Mouse (Mus musculus) heart, postnatal 0 days (tissue): ENCODE results near the gene Tmem120a. TPM values are rescaled to one million over a fixed set of nuclear protein-coding genes. Genes with fewer than 3 reads are reported as not detected.

Experiments
- ATAC-seq: fragments of 200-750 bp; cut with Nextera tagmentation; 2 replicates; pipeline ENCODE4 v1.8.0; 2017; ENCODE audit warnings: low read depth, moderate number of reproducible peaks, moderate library complexity; ENCODE audit not compliant: insufficient read depth
- DNase-seq: peaks from one replicate; pipeline ENCODE4 v3.0.0-alpha.2; 2016; ENCODE audit warnings: low spot score
- H3K27ac ChIP-seq: fragments of 300-500 bp; sonication (generic); 2 replicates; pipeline ENCODE4 v1.5.1; 2014; ENCODE audit warnings: low read depth, mild to moderate bottlenecking
- H3K27me3 ChIP-seq: fragments of 300-500 bp; sonication (generic); 2 replicates; pipeline ENCODE4 v1.6.1; 2014; ENCODE audit warnings: low read length, mixed read lengths; ENCODE audit not compliant: control insufficient read depth, insufficient read depth
- H3K36me3 ChIP-seq: fragments of 300-500 bp; sonication (generic); replicated peaks from 2 replicates; pipeline ENCODE4 v1.6.1; 2014; ENCODE audit warnings: low read length, mixed read lengths; ENCODE audit not compliant: control insufficient read depth, insufficient read depth
- H3K4me1 ChIP-seq: fragments of 300-500 bp; sonication (generic); 2 replicates; pipeline ENCODE4 v1.6.1; 2014; ENCODE audit warnings: antibody characterized with exemption; ENCODE audit not compliant: control insufficient read depth, insufficient read depth
- H3K4me2 ChIP-seq: fragments of 300-500 bp; sonication (generic); 2 replicates; pipeline ENCODE4 v1.6.1; 2014; ENCODE audit warnings: low read depth, mild to moderate bottlenecking, low read length, moderate library complexity
- H3K4me3 ChIP-seq: fragments of 300-500 bp; sonication (generic); 2 replicates; pipeline ENCODE4 v1.5.1; 2014; ENCODE audit warnings: low read depth, low read length
- H3K9ac ChIP-seq: fragments of 300-500 bp; sonication (generic); replicated peaks from 2 replicates; pipeline ENCODE4 v1.6.1; 2014; ENCODE audit warnings: low read depth, low read length, mixed read lengths
- H3K9me3 ChIP-seq: fragments of 300-500 bp; sonication (generic); replicated peaks from 2 replicates; pipeline ENCODE4 v1.6.1; 2016; ENCODE audit warnings: low read length; ENCODE audit not compliant: control insufficient read depth
- CTCF ChIP-seq: IDR thresholded peaks from 2 replicates; pipeline ENCODE4 v1.5.1; 2016; ENCODE audit warnings: antibody characterized with exemption, control low read depth, low read depth
- EP300 ChIP-seq: IDR thresholded peaks from 2 replicates; pipeline ENCODE4 v1.6.1; 2016; ENCODE audit warnings: antibody characterized with exemption, low read depth
- WGBS: fragments of 180-500 bp; shearing (Covaris S2); extraction: QIAGEN DNeasy Blood & Tissue Kit; methylation state at CpG from one replicate; pipeline ENCODE4 v1.1.7; 2014; 5-methylcytosine and 5-hydroxymethylcytosine counted together
- polyA plus RNA-seq: library from polyadenylated mRNA; unstranded; fragments of >200 nt; fragmentation: Nextera tagmentation; extraction: Ambion mirVana; gene quantifications from 2 replicates; pipeline ENCODE4 v1.2.1, GENCODE M21; 2015
- total RNA-seq: library from RNA; depleted of rRNA; stranded (reverse); fragments of >200 nt; gene quantifications from 2 replicates; pipeline ENCODE4 v1.2.3, GENCODE M21; 2014; ENCODE audit warnings: low replicate concordance

Tmem120a gene
- total and polyA plus RNA-seq, 2 experiments from 2014 or later, result 25.6 to 34.2 TPM

GRCm38 (mm10) chr5:135776546-135776945, 32.3 kb upstream of the Tmem120a start:
- DNase-seq (no peak), ATAC-seq (no peak)
- WGBS, result 81% methylated on average over 4 of the region's 4 CpGs
- H3K4me1 ChIP-seq, result peaks cover 26% of the 10 kb centered on the region
- H3K9ac ChIP-seq, result no peak overlapping the region
- no peak overlapping the region for H3K4me3 ChIP-seq
- H3K27ac ChIP-seq, result no peak overlapping the region
- H3K9me3 ChIP-seq, result no peaks in the 10 kb centered on the region
- H3K36me3 ChIP-seq, result no peaks in the 10 kb centered on the region
- no peak for TF ChIP-seq CTCF
- TF ChIP-seq EP300, result no peak
- H3K4me2 ChIP-seq, result no peak overlapping the region
- no peaks in the 10 kb centered on the region for H3K27me3 ChIP-seq

- H3K4me1 ChIP-seq, result 0 out of 2 replicates have a peak, but pooled peaks cover 2% of the 10 kb centered on the region
- no peak overlapping the region for H3K9ac ChIP-seq
- no peaks in the 10 kb centered on the region for H3K27me3 ChIP-seq
- no peak overlapping the region for H3K27ac ChIP-seq
- H3K4me3 ChIP-seq, result no peak overlapping the region
- H3K9me3 ChIP-seq, result no peaks in the 10 kb centered on the region
- ATAC-seq (no peak), DNase-seq (no peak)
- no peak overlapping the region for H3K4me2 ChIP-seq
- no peaks in the 10 kb centered on the region for H3K36me3 ChIP-seq
- TF ChIP-seq CTCF (no peak), EP300 (no peak)
- 31% methylated on average over 3 of the region's 3 CpGs for WGBS
These were observed 28.3 kb upstream of the Tmem120a start for GRCm38 (mm10) chr5:135772519-135772918.

- no peak overlapping the region for H3K9ac ChIP-seq
- H3K9me3 ChIP-seq, result no peaks in the 10 kb centered on the region
- no peak for ATAC-seq
- H3K4me1 ChIP-seq, result no peaks in the 10 kb centered on the region
- H3K4me3 ChIP-seq, result no peak overlapping the region
- TF ChIP-seq CTCF, result no peak
- TF ChIP-seq EP300, result no peak
- no peak for DNase-seq
- no peak overlapping the region for H3K27ac ChIP-seq
- H3K36me3 ChIP-seq, result no peaks in the 10 kb centered on the region
- H3K4me2 ChIP-seq, result no peak overlapping the region
- WGBS, result 54% methylated on average over 3 of the region's 3 CpGs
- 0 out of 2 replicates have a peak, but pooled peaks cover 4% of the 10 kb centered on the region for H3K27me3 ChIP-seq
These were observed 20.7 kb upstream of the Tmem120a start for GRCm38 (mm10) chr5:135764971-135765370.

- no peaks in the 10 kb centered on the region for H3K36me3 ChIP-seq
- no peak overlapping the region for H3K4me3 ChIP-seq
- H3K9ac ChIP-seq, result no peak overlapping the region
- no peaks in the 10 kb centered on the region for H3K9me3 ChIP-seq
- ATAC-seq (peak; percentile 68; the same call in 1 of the 2 replicates), DNase-seq (peak; percentile 67)
- 0 out of 2 replicates have a peak, but pooled peaks cover 4% of the 10 kb centered on the region for H3K27me3 ChIP-seq
- 3% methylated on average over 7 of the region's 7 CpGs for whole genome bisulfite sequencing
- no peak overlapping the region for H3K4me2 ChIP-seq
- no peak overlapping the region for H3K27ac ChIP-seq
- H3K4me1 ChIP-seq, result no peaks in the 10 kb centered on the region
- TF ChIP-seq EP300 (no peak), CTCF (peak; percentile 86)
These were observed 19.3 kb upstream of the Tmem120a start for GRCm38 (mm10) chr5:135763526-135763925.

- no peak overlapping the region for H3K4me3 ChIP-seq
- DNase-seq (no peak), ATAC-seq (no peak)
- no peak overlapping the region for H3K9ac ChIP-seq
- H3K4me2 ChIP-seq, result no peak overlapping the region
- TF ChIP-seq CTCF, result no peak
- no peak for TF ChIP-seq EP300
- no peaks in the 10 kb centered on the region for H3K9me3 ChIP-seq
- H3K27me3 ChIP-seq, result 0 out of 2 replicates have a peak, but pooled peaks cover 4% of the 10 kb centered on the region
- H3K36me3 ChIP-seq, result no peaks in the 10 kb centered on the region
- H3K27ac ChIP-seq, result no peak overlapping the region
- 62% methylated on average over 3 of the region's 3 CpGs for WGBS
- no peaks in the 10 kb centered on the region for H3K4me1 ChIP-seq
These were observed 17.6 kb upstream of the Tmem120a start for GRCm38 (mm10) chr5:135761881-135762280.

- Histone ChIP-seq H3K36me3 (no peaks in the 10 kb centered on the region), H3K4me2 (no peak overlapping the region), H3K27me3 (no peaks in the 10 kb centered on the region), H3K27ac (no peak overlapping the region), H3K4me3 (no peak overlapping the region), H3K4me1 (no peaks in the 10 kb centered on the region), H3K9me3 (peaks cover 6% of the 10 kb centered on the region; the same call in 1 of the 2 replicates), H3K9ac (no peak overlapping the region)
- TF ChIP-seq EP300 (no peak), CTCF (no peak)
- ATAC-seq (no peak), DNase-seq (no peak)
- 74% methylated on average over 2 of the region's 2 CpGs for WGBS
These were observed 7.3 kb upstream of the Tmem120a start for GRCm38 (mm10) chr5:135751595-135751994.
